Mouse (Mus musculus) lung, postnatal 0 days (tissue): ENCODE results near the gene Cfdp1.

Experiments used
- CTCF ChIP-seq: IDR thresholded peaks from 2 replicates; pipeline ENCODE4 v1.5.1; 2016; ENCODE audit warnings: antibody characterized with exemption, mild to moderate bottlenecking
- EP300 ChIP-seq: IDR thresholded peaks from 2 replicates; pipeline ENCODE4 v1.6.1; 2016; ENCODE audit warnings: antibody characterized with exemption, mild to moderate bottlenecking, control low read depth

DNA sequence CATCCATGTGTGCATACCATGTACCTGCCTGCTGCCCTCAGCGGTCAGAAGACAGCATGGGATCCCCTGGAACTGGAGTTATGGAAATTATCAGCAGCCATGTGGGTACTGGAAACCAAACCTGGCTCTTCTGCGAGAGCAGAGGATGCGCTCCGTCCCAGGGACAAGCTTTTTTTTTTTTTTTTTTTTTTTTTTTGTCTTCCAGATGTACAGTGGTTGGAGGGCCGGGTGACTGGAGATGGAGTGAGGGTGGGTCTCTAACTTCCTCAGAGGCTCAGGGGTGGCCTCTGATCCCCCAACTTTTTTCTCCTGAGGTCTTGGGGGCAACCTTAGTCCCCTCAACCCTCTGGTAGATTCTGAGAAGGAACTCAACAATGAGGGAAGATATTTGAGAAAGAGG, 109.0 kb downstream of the Cfdp1 start:
- TF ChIP-seq CTCF = no peak
- no peak for TF ChIP-seq EP300
